Comparison of ENCODE assay signal across 8 mouse cellular contexts in the genomic region with DNA sequence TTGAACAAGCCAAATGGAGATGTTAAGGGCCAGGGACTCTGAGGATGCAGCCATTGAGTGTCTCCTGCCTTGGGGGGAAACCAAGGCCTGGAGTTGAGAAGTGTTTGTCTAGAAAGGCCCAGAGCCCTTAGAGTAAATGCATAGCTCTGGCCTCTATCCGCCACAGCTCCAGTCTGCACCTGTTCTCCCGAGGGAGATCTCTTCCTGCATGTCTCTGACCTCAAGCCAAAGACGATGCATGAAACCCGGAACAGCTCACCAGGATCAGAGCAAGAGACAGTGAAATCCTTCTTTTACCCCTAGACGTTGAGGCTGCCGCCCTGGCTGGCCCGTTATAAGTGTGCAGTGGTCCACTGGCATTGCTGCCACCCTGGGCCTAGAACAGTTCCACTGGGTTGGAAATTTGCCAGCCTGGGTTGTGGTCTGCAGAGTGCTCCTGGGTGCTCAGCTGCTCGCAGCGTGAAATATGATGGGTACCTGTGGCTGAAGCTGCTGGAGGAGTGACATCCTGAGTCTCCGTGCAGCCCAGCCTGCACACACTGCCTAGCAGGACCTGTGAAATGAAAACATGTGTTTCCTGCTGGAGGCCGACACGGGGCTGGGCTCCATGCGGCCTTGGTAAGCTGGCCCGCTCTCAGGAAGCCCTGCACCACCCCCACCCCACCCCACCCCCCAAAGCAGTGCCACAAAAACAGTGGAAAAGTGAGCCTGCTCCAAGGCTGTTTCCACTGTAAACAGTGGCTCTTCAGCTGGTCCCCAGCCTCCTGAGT.
A peak's percentile ranks its signal among the peaks of the same experiment; 100 is the strongest.
DNase-seq lines count a peak whose midpoint lies in the region; ATAC-seq and TF ChIP-seq lines count a peak whose summit lies in the region.

No protein-coding gene starts in this region.

- H3K36me3 ChIP-seq in heart, embryonic 11.5 days (ENCODE audit: control insufficient read depth, insufficient read depth, low read length), result peaks cover 7% of the 10 kb centered on the region; the same call in 1 of the 2 replicates
- H3K36me3 ChIP-seq in heart, embryonic 15.5 days, result peaks cover 13% of the 10 kb centered on the region; the same call in 1 of the 2 replicates
- H3K36me3 ChIP-seq in lung, postnatal 0 days (ENCODE audit: insufficient read depth, low read length), result peaks cover 11% of the 10 kb centered on the region

- H3K4me1 ChIP-seq in heart, embryonic 11.5 days (ENCODE audit: control insufficient read depth, insufficient read depth, low read length), result peaks cover 23% of the 10 kb centered on the region
- peaks cover 9% of the 10 kb centered on the region; the same call in 1 of the 2 replicates for H3K4me1 ChIP-seq in brown adipose tissue, adult 24 weeks (ENCODE audit: control insufficient read depth, insufficient read depth, insufficient read length, low read length)
- peaks cover 45% of the 10 kb centered on the region for H3K4me1 ChIP-seq in heart, embryonic 15.5 days (replicated peaks)
- H3K4me1 ChIP-seq in lung, postnatal 0 days (ENCODE audit: insufficient read depth, low read depth, low read length), result peaks cover 7% of the 10 kb centered on the region; the same call in 1 of the 2 replicates

- ATAC-seq in heart, embryonic 11.5 days (replicated peaks; ENCODE audit: insufficient number of reproducible peaks, low FRiP score, low TSS enrichment), result peak; percentile 22; the same call in 1 of the 2 replicates
- peak; percentile 64 for ATAC-seq in heart, embryonic 15.5 days (replicated peaks; ENCODE audit: insufficient number of reproducible peaks, insufficient read depth, low FRiP score, low read depth)
- ATAC-seq in lung, postnatal 0 days, result peak; percentile 78

- 63% methylated on average over 14 of the region's 14 CpGs for WGBS in heart, embryonic 11.5 days (ENCODE audit: insufficient replicate concordance)
- 47% methylated on average over 14 of the region's 14 CpGs for WGBS in heart, embryonic 15.5 days
- 39% methylated on average over 14 of the region's 14 CpGs for WGBS in lung, postnatal 0 days

- no peak for TF ChIP-seq CTCF in lung, postnatal 0 days (IDR thresholded peaks at IDR 0.05)

- no peaks in the 10 kb centered on the region for H3K9me3 ChIP-seq in heart, embryonic 11.5 days (replicated peaks; ENCODE audit: control insufficient read depth, low read length)
- no peaks in the 10 kb centered on the region for H3K9me3 ChIP-seq in heart, embryonic 15.5 days (replicated peaks)
- H3K9me3 ChIP-seq in lung, postnatal 0 days (ENCODE audit: low read length), result no peaks in the 10 kb centered on the region

- peak overlapping the region; percentile 50 for H3K27ac ChIP-seq in heart, embryonic 11.5 days (ENCODE audit: low read depth, low read length)
- 0 out of 2 replicates have a peak overlapping the region, but pooled peaks have one; percentile 8 for H3K27ac ChIP-seq in brown adipose tissue, adult 24 weeks (replicated peaks; ENCODE audit: low read depth, low read length)
- peak overlapping the region; percentile 63 for H3K27ac ChIP-seq in heart, embryonic 15.5 days
- H3K27ac ChIP-seq in lung, postnatal 0 days (ENCODE audit: low read length), result no peak overlapping the region

- DNase-seq in heart, adult 9 months (ENCODE audit: low spot score in 2 of 2), result no peak
- no peak for DNase-seq in lung, postnatal 0 days (ENCODE audit: low spot score)
- DNase-seq in thymus, postnatal 4 days, result peak; percentile 56
- no peak for DNase-seq in gastrocnemius, postnatal 14 days
- DNase-seq in left cerebral cortex, adult 18-20 months (ENCODE audit: low spot score in 2 of 2), result no peak

- H3K27me3 ChIP-seq in heart, embryonic 11.5 days (ENCODE audit: control insufficient read depth, insufficient read depth, low read length), result no peaks in the 10 kb centered on the region
- H3K27me3 ChIP-seq in heart, embryonic 15.5 days, result no peaks in the 10 kb centered on the region
- H3K27me3 ChIP-seq in lung, postnatal 0 days (replicated peaks; ENCODE audit: insufficient read depth, low read length), result no peaks in the 10 kb centered on the region

- H3K9ac ChIP-seq in heart, embryonic 11.5 days (ENCODE audit: low read depth, low read length), result peak overlapping the region; percentile 49
- no peak overlapping the region for H3K9ac ChIP-seq in heart, embryonic 15.5 days
- H3K9ac ChIP-seq in lung, postnatal 0 days (replicated peaks; ENCODE audit: low read depth), result no peak overlapping the region

- H3K4me3 ChIP-seq in heart, embryonic 11.5 days (ENCODE audit: low read depth, low read length), result no peak overlapping the region
- H3K4me3 ChIP-seq in brown adipose tissue, adult 24 weeks (ENCODE audit: insufficient read depth, low read depth, low read length), result no peak overlapping the region
- no peak overlapping the region for H3K4me3 ChIP-seq in heart, embryonic 15.5 days
- no peak overlapping the region for H3K4me3 ChIP-seq in lung, postnatal 0 days (ENCODE audit: low read depth, low read length)

- TF ChIP-seq EP300 in lung, postnatal 0 days (IDR thresholded peaks at IDR 0.05), result no peak

- no peak overlapping the region for H3K4me2 ChIP-seq in heart, embryonic 11.5 days
- H3K4me2 ChIP-seq in heart, embryonic 15.5 days, result no peak overlapping the region
- no peak overlapping the region for H3K4me2 ChIP-seq in lung, postnatal 0 days (replicated peaks; ENCODE audit: low read depth, low read length)

- intact Hi-C loops in gastrocnemius, postnatal 14 days (cut with DNase I; ENCODE audit: low total_unique reads), result no loop called here

Comparison
In these comparisons a context has a peak if more than half of its experiments do, and no peak if none do; other contexts are left out.
1. ATAC-seq: peak in every context shown above with its lines; median percentile 78 in lung, postnatal 0 days; 64 in heart, embryonic 15.5 days; 22 in heart, embryonic 11.5 days.